Mouse (Mus musculus) midbrain, embryonic 12.5 days (tissue): ENCODE measurements at regions not wholly inside any gene's neighbourhood (a gene's known extent, or its start where the extent isn't known, plus 50 kb on each side); places are given as distances from the start of the nearest gene placed in this dataset.

ENCODE experiments used
- ATAC-seq: fragments of 200-750 bp; cut with Nextera tagmentation; 2 replicates; pipeline ENCODE4 v1.8.0; 2017; ENCODE audit warnings: low read depth, moderate TSS enrichment, moderate library complexity; ENCODE audit not compliant: low FRiP score
- H3K27ac ChIP-seq: fragments of 300-500 bp; sonication (generic); replicated peaks from 2 replicates; pipeline ENCODE4 v1.5.1; 2016; ENCODE audit warnings: mild to moderate bottlenecking
- H3K27me3 ChIP-seq: fragments of 300-500 bp; sonication (generic); 2 replicates; pipeline ENCODE4 v1.6.1; 2016; ENCODE audit warnings: mild to moderate bottlenecking
- H3K36me3 ChIP-seq: fragments of 300-500 bp; sonication (generic); 2 replicates; pipeline ENCODE4 v1.6.1; 2016
- H3K4me1 ChIP-seq: fragments of 300-500 bp; sonication (generic); 2 replicates; pipeline ENCODE4 v1.6.1; 2016
- H3K4me2 ChIP-seq: fragments of 300-500 bp; sonication (generic); replicated peaks from 2 replicates; pipeline ENCODE4 v1.6.1; 2016; ENCODE audit warnings: mild to moderate bottlenecking, moderate library complexity
- H3K4me3 ChIP-seq: fragments of 300-500 bp; sonication (generic); 2 replicates; pipeline ENCODE4 v1.5.1; 2016; ENCODE audit warnings: mild to moderate bottlenecking
- H3K9ac ChIP-seq: fragments of 300-500 bp; sonication (generic); replicated peaks from 2 replicates; pipeline ENCODE4 v1.6.1; 2016; ENCODE audit warnings: mild to moderate bottlenecking, moderate library complexity
- H3K9me3 ChIP-seq: fragments of 300-500 bp; sonication (generic); 2 replicates; pipeline ENCODE4 v1.6.1; 2016; ENCODE audit warnings: mild to moderate bottlenecking
- WGBS: fragments of 180-500 bp; shearing (Covaris S2); methylation state at CpG from one replicate; pipeline ENCODE4 v1.1.7; 2016; 5-methylcytosine and 5-hydroxymethylcytosine counted together

- 88% methylated on average over 5 of the region's 5 CpGs for WGBS
Measured at GRCm38 (mm10) chr10:120600735-120601134, 124.5 kb upstream of the Hmga2 start.

GRCm38 (mm10) chr10:120599551-120599950 is 123.3 kb upstream of the Hmga2 start:
- Histone ChIP-seq H3K4me3 (no peak overlapping the region), H3K27ac (no peak overlapping the region), H3K4me2 (no peak overlapping the region), H3K27me3 (no peaks in the 10 kb centered on the region), H3K9ac (no peak overlapping the region), H3K4me1 (peaks cover 3% of the 10 kb centered on the region; the same call in 1 of the 2 replicates), H3K9me3 (no peaks in the 10 kb centered on the region), H3K36me3 (no peaks in the 10 kb centered on the region)
- 93% methylated on average over 6 of the region's 6 CpGs for WGBS
- no peak for ATAC-seq

More at GRCm38 (mm10) chr10:120600735-120601134, 124.5 kb upstream of the Hmga2 start:
- Histone ChIP-seq H3K9me3 (no peaks in the 10 kb centered on the region), H3K27me3 (no peaks in the 10 kb centered on the region), H3K27ac (no peak overlapping the region), H3K4me1 (peaks cover 4% of the 10 kb centered on the region; the same call in 1 of the 2 replicates), H3K4me2 (no peak overlapping the region), H3K9ac (no peak overlapping the region), H3K4me3 (no peak overlapping the region), H3K36me3 (no peaks in the 10 kb centered on the region)
- no peak for ATAC-seq

- Histone ChIP-seq H3K4me1 (no peaks in the 10 kb centered on the region), H3K9ac (no peak overlapping the region), H3K36me3 (no peaks in the 10 kb centered on the region), H3K4me2 (no peak overlapping the region), H3K4me3 (no peak overlapping the region), H3K27ac (no peak overlapping the region), H3K27me3 (no peaks in the 10 kb centered on the region), H3K9me3 (no peaks in the 10 kb centered on the region)
- no peak for ATAC-seq
- 78% methylated on average over 9 of the region's 9 CpGs for WGBS
Measured at GRCm38 (mm10) chr10:120597320-120597887, 121.1 kb upstream of the Hmga2 start.

- no peaks in the 10 kb centered on the region for H3K27me3 ChIP-seq
- WGBS: 87% methylated on average over 3 of the region's 3 CpGs
- no peak overlapping the region for H3K4me2 ChIP-seq
- no peak for ATAC-seq
- H3K4me1 ChIP-seq: no peaks in the 10 kb centered on the region
- no peaks in the 10 kb centered on the region for H3K9me3 ChIP-seq
- H3K27ac ChIP-seq: no peak overlapping the region
- no peak overlapping the region for H3K4me3 ChIP-seq
- H3K36me3 ChIP-seq: no peaks in the 10 kb centered on the region
- no peak overlapping the region for H3K9ac ChIP-seq
Measured at GRCm38 (mm10) chr10:120595145-120595544, 118.9 kb upstream of the Hmga2 start.

- Histone ChIP-seq H3K4me2 (no peak overlapping the region), H3K27ac (no peak overlapping the region), H3K9ac (no peak overlapping the region), H3K4me1 (no peaks in the 10 kb centered on the region), H3K36me3 (no peaks in the 10 kb centered on the region), H3K9me3 (no peaks in the 10 kb centered on the region), H3K27me3 (no peaks in the 10 kb centered on the region), H3K4me3 (no peak overlapping the region)
- ATAC-seq: no peak
Measured at GRCm38 (mm10) chr10:120593876-120594275, 117.6 kb upstream of the Hmga2 start.

- ATAC-seq: no peak
- 84% methylated on average over 2 of the region's 2 CpGs for WGBS
- no peaks in the 10 kb centered on the region for H3K4me1 ChIP-seq
- no peaks in the 10 kb centered on the region for H3K27me3 ChIP-seq
- no peak overlapping the region for H3K4me3 ChIP-seq
- H3K36me3 ChIP-seq: no peaks in the 10 kb centered on the region
- no peaks in the 10 kb centered on the region for H3K9me3 ChIP-seq
- H3K27ac ChIP-seq: no peak overlapping the region
- H3K9ac ChIP-seq: no peak overlapping the region
- no peak overlapping the region for H3K4me2 ChIP-seq
Measured at GRCm38 (mm10) chr10:120589659-120590058, 113.4 kb upstream of the Hmga2 start.

GRCm38 (mm10) chr10:120587854-120588633 is 111.8 kb upstream of the Hmga2 start:
- Histone ChIP-seq H3K4me1 (no peaks in the 10 kb centered on the region), H3K4me2 (no peak overlapping the region), H3K9me3 (no peaks in the 10 kb centered on the region), H3K27ac (no peak overlapping the region), H3K27me3 (no peaks in the 10 kb centered on the region), H3K9ac (no peak overlapping the region), H3K36me3 (no peaks in the 10 kb centered on the region), H3K4me3 (no peak overlapping the region)
- WGBS: 73% methylated on average over 8 of the region's 8 CpGs
- ATAC-seq: no peak

- WGBS: 85% methylated on average over 3 of the region's 3 CpGs
- no peak overlapping the region for H3K27ac ChIP-seq
- H3K27me3 ChIP-seq: no peaks in the 10 kb centered on the region
- H3K4me1 ChIP-seq: no peaks in the 10 kb centered on the region
- no peak overlapping the region for H3K4me2 ChIP-seq
- no peaks in the 10 kb centered on the region for H3K36me3 ChIP-seq
- no peaks in the 10 kb centered on the region for H3K9me3 ChIP-seq
- no peak overlapping the region for H3K4me3 ChIP-seq
- no peak for ATAC-seq
- no peak overlapping the region for H3K9ac ChIP-seq
Measured at GRCm38 (mm10) chr10:120587179-120587578, 110.9 kb upstream of the Hmga2 start.

- ATAC-seq: no peak
- no peak overlapping the region for H3K27ac ChIP-seq
- no peak overlapping the region for H3K4me3 ChIP-seq
- H3K9me3 ChIP-seq: no peaks in the 10 kb centered on the region
- H3K4me1 ChIP-seq: peaks cover 3% of the 10 kb centered on the region; the same call in 1 of the 2 replicates
- WGBS: 84% methylated on average over 7 of the region's 7 CpGs
- H3K4me2 ChIP-seq: no peak overlapping the region
- H3K36me3 ChIP-seq: no peaks in the 10 kb centered on the region
- H3K9ac ChIP-seq: no peak overlapping the region
- H3K27me3 ChIP-seq: no peaks in the 10 kb centered on the region
Measured at GRCm38 (mm10) chr10:120582497-120582896, 106.2 kb upstream of the Hmga2 start.

GRCm38 (mm10) chr10:120581547-120581946 is 105.3 kb upstream of the Hmga2 start:
- no peak for ATAC-seq
- no peaks in the 10 kb centered on the region for H3K27me3 ChIP-seq
- no peak overlapping the region for H3K4me2 ChIP-seq
- 64% methylated on average over 6 of the region's 6 CpGs for WGBS
- H3K36me3 ChIP-seq: no peaks in the 10 kb centered on the region
- H3K27ac ChIP-seq: no peak overlapping the region
- no peak overlapping the region for H3K9ac ChIP-seq
- H3K4me3 ChIP-seq: no peak overlapping the region
- peaks cover 3% of the 10 kb centered on the region; the same call in 1 of the 2 replicates for H3K4me1 ChIP-seq
- no peaks in the 10 kb centered on the region for H3K9me3 ChIP-seq

- ATAC-seq: no peak
- WGBS: 75% methylated on average over 5 of the region's 5 CpGs
- Histone ChIP-seq H3K4me1 (peaks cover 6% of the 10 kb centered on the region), H3K27me3 (0 out of 2 replicates have a peak, but pooled peaks cover 6% of the 10 kb centered on the region), H3K36me3 (no peaks in the 10 kb centered on the region), H3K4me2 (no peak overlapping the region), H3K27ac (no peak overlapping the region), H3K9ac (no peak overlapping the region), H3K4me3 (no peak overlapping the region), H3K9me3 (no peaks in the 10 kb centered on the region)
Measured at GRCm38 (mm10) chr10:120576886-120577285, 100.6 kb upstream of the Hmga2 start.

GRCm38 (mm10) chr10:120576148-120576547 is 99.9 kb upstream of the Hmga2 start:
- Histone ChIP-seq H3K27me3 (0 out of 2 replicates have a peak, but pooled peaks cover 6% of the 10 kb centered on the region), H3K9ac (no peak overlapping the region), H3K4me1 (peaks cover 3% of the 10 kb centered on the region; the same call in 1 of the 2 replicates), H3K4me2 (no peak overlapping the region), H3K4me3 (no peak overlapping the region), H3K9me3 (no peaks in the 10 kb centered on the region), H3K27ac (no peak overlapping the region), H3K36me3 (no peaks in the 10 kb centered on the region)
- WGBS: 31% methylated on average over 4 of the region's 4 CpGs
- no peak for ATAC-seq
